Mouse (Mus musculus): ENCODE measurements around the gene Phf13. TPM values are rescaled to one million over a fixed set of nuclear protein-coding genes. Genes with fewer than 3 reads are reported as not detected.

Gene Phf13
- polyA plus RNA-seq, 1 experiment: not detected

DNA sequence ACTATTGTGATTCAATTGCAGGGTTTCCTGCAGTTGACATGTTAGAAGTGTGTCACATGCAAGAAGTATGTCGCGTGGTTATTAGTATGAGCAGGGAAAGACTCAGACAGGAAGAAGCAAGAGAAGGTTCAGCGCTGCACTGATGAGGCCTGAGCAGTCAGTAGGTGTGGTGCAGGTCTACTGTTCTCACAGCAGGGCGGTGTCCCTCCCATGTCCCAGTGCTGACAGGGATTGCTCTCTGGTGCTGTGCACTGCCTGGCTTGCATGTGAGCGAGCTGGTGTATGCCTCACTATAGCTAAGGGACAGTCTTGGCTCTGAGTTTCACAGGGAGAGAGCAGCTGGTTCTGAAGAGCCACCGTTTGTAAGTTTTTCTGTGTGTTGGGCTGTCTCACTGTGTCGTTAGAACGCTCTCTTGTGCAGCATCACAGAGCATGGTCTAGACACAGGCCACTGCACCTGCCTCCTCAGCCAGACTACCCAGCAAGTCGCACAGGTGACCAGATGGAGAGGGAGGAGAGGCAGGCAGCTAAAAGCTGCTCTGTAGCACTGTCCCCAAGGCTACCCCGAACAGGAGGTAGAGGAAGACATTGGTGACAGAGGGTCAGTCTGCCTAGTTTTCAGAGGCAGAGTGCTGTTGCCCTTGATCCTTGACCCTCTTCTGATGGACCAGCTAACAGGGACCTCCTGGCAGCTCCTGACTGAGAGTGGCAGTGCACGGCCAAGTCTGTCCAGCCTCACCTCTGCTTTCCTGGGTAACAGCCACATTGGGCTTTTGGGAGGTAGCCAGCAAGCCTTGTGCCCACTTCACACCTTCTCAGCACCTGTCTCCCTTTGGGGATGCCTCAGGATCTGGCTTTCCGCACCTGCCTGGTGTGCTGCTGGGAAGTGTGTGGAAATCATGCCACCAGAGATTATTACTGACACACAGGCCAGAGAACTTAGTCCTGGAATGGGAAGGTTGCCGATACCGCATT is 47.3 kb downstream of the Phf13 start:
- WGBS: 78% methylated on average over 14 of the region's 14 CpGs
- Histone ChIP-seq H3K4me1 (ENCODE audit: control insufficient read depth, insufficient read depth, low read length) (peaks cover 14% of the 10 kb centered on the region), H3K4me3 (ENCODE audit: insufficient read depth, low read depth, low read length) (no peak overlapping the region), H3K27ac (ENCODE audit: insufficient read depth, low read depth, low read length) (no peak overlapping the region)
- no peak for TF ChIP-seq CTCF (IDR thresholded peaks at IDR 0.05; ENCODE audit: insufficient read depth, low read depth, low read length)
- no peak for TF ChIP-seq POLR2A (IDR thresholded peaks at IDR 0.05; ENCODE audit: insufficient read depth, low read depth, low read length)

DNA sequence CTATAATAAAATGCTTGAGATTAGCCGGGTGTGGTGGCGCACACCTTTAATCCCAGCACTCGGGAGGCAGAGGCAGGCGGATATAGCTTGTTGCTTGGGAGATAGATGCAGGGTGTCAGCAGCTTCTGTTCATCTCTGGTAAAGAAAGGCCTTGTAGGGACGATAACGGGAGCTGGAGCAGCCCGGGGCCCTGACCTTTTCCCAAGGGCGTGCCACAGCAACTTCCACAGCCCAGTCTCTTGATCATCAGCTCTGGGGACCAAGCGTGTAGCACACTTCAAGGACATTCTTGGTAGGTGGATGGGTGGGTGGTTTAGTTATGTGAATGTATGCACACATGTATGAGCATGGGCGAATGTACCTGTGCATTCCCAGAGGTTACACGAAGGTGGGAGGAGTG is 49.8 kb downstream of the Phf13 start:
- H3K4me1 ChIP-seq (ENCODE audit: control insufficient read depth, insufficient read depth, low read length): peaks cover 9% of the 10 kb centered on the region
- no peak overlapping the region for H3K27ac ChIP-seq (ENCODE audit: insufficient read depth, low read depth, low read length)
- TF ChIP-seq CTCF (IDR thresholded peaks at IDR 0.05; ENCODE audit: insufficient read depth, low read depth, low read length) (no peak), POLR2A (IDR thresholded peaks at IDR 0.05; ENCODE audit: insufficient read depth, low read depth, low read length) (no peak)
- WGBS: 93% methylated on average over 11 of the region's 11 CpGs
- no peak overlapping the region for H3K4me3 ChIP-seq (ENCODE audit: insufficient read depth, low read depth, low read length)

Other genes starting within 250 kb of the Phf13 start
- 363 TPM in 1 of 2 replicates, not detected in the other for gene Camta1, start 134.4 kb downstream of the Phf13 start, polyA plus RNA-seq (2012; ENCODE audit: insufficient read depth, insufficient read length, low replicate concordance, missing spikeins)
- gene Dnajc11, start 62.6 kb downstream of the Phf13 start, polyA plus RNA-seq (2012; ENCODE audit: insufficient read depth, insufficient read length, low replicate concordance, missing spikeins): not detected in 2 replicates
- gene Thap3, start 7.3 kb downstream of the Phf13 start, polyA plus RNA-seq (2012; ENCODE audit: insufficient read depth, insufficient read length, low replicate concordance, missing spikeins): not detected in 2 replicates
- not detected in 2 replicates for gene Klhl21, start 12.5 kb upstream of the Phf13 start, polyA plus RNA-seq (2012; ENCODE audit: insufficient read depth, insufficient read length, low replicate concordance, missing spikeins)
- not detected in 2 replicates for gene Zbtb48, start 31.4 kb upstream of the Phf13 start, polyA plus RNA-seq (2012; ENCODE audit: insufficient read depth, insufficient read length, low replicate concordance, missing spikeins)
- gene Tas1r1, start 42.3 kb upstream of the Phf13 start, polyA plus RNA-seq (2012; ENCODE audit: insufficient read depth, insufficient read length, low replicate concordance, missing spikeins): not detected in 2 replicates
- not detected in 2 replicates for gene Nol9, start 43.1 kb upstream of the Phf13 start, polyA plus RNA-seq (2012; ENCODE audit: insufficient read depth, insufficient read length, low replicate concordance, missing spikeins)
- not detected in 2 replicates for gene Plekhg5, start 76.2 kb upstream of the Phf13 start, polyA plus RNA-seq (2012; ENCODE audit: insufficient read depth, insufficient read length, low replicate concordance, missing spikeins)
- not detected in 2 replicates for gene Tnfrsf25, start 119.7 kb upstream of the Phf13 start, polyA plus RNA-seq (2012; ENCODE audit: insufficient read depth, insufficient read length, low replicate concordance, missing spikeins)
- not detected in 2 replicates for gene Espn, start 156.1 kb upstream of the Phf13 start, polyA plus RNA-seq (2012; ENCODE audit: insufficient read depth, insufficient read length, low replicate concordance, missing spikeins)
- gene Hes2, start 162.6 kb upstream of the Phf13 start, polyA plus RNA-seq (2012; ENCODE audit: insufficient read depth, insufficient read length, low replicate concordance, missing spikeins): not detected in 2 replicates
- not detected in 2 replicates for gene Acot7, start 181.9 kb upstream of the Phf13 start, polyA plus RNA-seq (2012; ENCODE audit: insufficient read depth, insufficient read length, low replicate concordance, missing spikeins)